8 mouse cellular contexts compared by ENCODE assay signal in the genomic region with DNA sequence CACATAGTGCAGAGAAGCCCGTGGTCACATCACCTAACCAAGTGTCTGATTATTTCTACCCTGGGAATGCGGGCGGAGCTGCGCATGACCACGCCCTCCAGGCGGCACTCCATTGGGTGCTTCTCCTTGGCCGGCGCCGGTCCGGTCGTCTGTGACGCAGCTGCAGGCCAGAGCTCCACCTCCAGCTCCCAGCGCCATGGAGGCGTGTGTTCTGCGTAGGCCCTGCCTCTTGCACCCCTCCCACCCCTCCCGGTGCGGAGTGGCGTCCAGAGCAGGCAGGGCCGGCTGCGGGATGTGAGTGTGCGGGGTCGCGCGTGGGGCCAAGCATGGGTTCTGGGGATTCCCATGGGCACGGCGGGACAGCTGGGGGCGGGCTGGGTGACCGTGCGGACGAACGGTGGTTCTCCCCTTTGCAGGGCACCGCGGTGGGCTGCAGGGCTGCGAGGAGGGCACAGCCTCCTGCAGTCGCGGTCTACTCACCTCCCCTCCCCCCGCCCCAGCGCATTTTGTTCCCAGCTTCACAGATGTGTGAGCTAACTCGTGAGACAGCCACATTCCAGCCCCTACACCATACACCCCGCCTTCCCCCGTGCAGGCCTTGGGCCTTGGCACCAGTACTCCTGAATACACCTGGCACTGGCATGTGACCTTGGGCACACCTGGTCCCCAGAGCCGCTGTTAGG. TPM values are rescaled to one million over a fixed set of nuclear protein-coding genes. Genes with fewer than 3 reads are reported as not detected.
DNase-seq lines count a peak whose midpoint lies in the region; ATAC-seq and TF ChIP-seq lines count a peak whose summit lies in the region.

A gene (plus strand): TSS at position 112 of the 683 bp plus-strand sequence.

- DNase-seq in ZHBTc4 (ENCODE audit: low read depth, low spot score), result peak; percentile 97
- peak; percentile 95 for DNase-seq in gastrocnemius, adult 2 months
- peak; percentile 95 for DNase-seq in hindbrain, postnatal 0 days (ENCODE audit: low spot score)
- DNase-seq in left cerebral cortex, adult 2 months (ENCODE audit: extremely low spot score in 1 of 2, low spot score in 2 of 2), result peak; percentile 90 to 93
- peak; percentile 89 to 92 for DNase-seq in right cerebral cortex, adult 2 months (ENCODE audit: low spot score in 2 of 2)
- peak; percentile 91 for DNase-seq in urinary bladder, postnatal 14 days (ENCODE audit: low spot score)

- H3K4me3 ChIP-seq in gastrocnemius, adult 2 months, result peak within 1 kb of the TSS; percentile 88
- H3K4me3 ChIP-seq in hindbrain, postnatal 0 days (ENCODE audit: low read length), result peak within 1 kb of the TSS; percentile 54
- peak within 1 kb of the TSS; percentile 80 for H3K4me3 ChIP-seq in left cerebral cortex, adult 2 months

- WGBS in hindbrain, postnatal 0 days, result under 1% methylated on average over 37 of the region's 42 CpGs

- ATAC-seq in common myeloid progenitor, adult 5-6 weeks (replicated peaks; ENCODE audit: low read depth, poor library complexity, severe bottlenecking), result peak; percentile 95
- peak; percentile 89 for ATAC-seq in hindbrain, postnatal 0 days
- peak; percentile 98 for ATAC-seq in megakaryocyte, adult 5-6 weeks (ENCODE audit: poor library complexity, severe bottlenecking)

- no peaks in the 10 kb centered on the region for H3K36me3 ChIP-seq in hindbrain, postnatal 0 days (ENCODE audit: insufficient read depth, low read length)

- H3K4me2 ChIP-seq in hindbrain, postnatal 0 days (ENCODE audit: low read depth, low read length), result peak within 1 kb of the TSS; percentile 91

- H3K27ac ChIP-seq in gastrocnemius, adult 2 months, result peak within 1 kb of the TSS; percentile 83
- peak within 1 kb of the TSS; percentile 88 for H3K27ac ChIP-seq in hindbrain, postnatal 0 days
- H3K27ac ChIP-seq in left cerebral cortex, adult 2 months, result peak within 1 kb of the TSS; percentile 97

- no peaks in the 10 kb centered on the region for H3K27me3 ChIP-seq in hindbrain, postnatal 0 days (ENCODE audit: insufficient read depth, low read length)

- intact Hi-C loops in gastrocnemius, adult 2 months (cut with DNase I), result no loop called here
- intact Hi-C loops in left cerebral cortex, adult 2 months (cut with DNase I), result no loop called here

- no peak for TF ChIP-seq CTCF in gastrocnemius, adult 2 months (IDR thresholded peaks at IDR 0.05)
- TF ChIP-seq CTCF in hindbrain, postnatal 0 days (IDR thresholded peaks at IDR 0.05; ENCODE audit: low read depth), result no peak; the same call in 1 of the 2 replicates
- TF ChIP-seq CTCF in left cerebral cortex, adult 2 months (IDR thresholded peaks at IDR 0.05), result no peak

- H3K4me1 ChIP-seq in hindbrain, postnatal 0 days (ENCODE audit: insufficient read depth, low read length), result peaks cover 54% of the 10 kb centered on the region

- peak within 1 kb of the TSS; percentile 76 for H3K9ac ChIP-seq in hindbrain, postnatal 0 days (replicated peaks; ENCODE audit: low read length)

- H3K9me3 ChIP-seq in hindbrain, postnatal 0 days (ENCODE audit: low read length), result no peaks in the 10 kb centered on the region

RNA-seq across cellular contexts. Expression of the gene that starts here (rescaled TPM):
- total RNA-seq in common myeloid progenitor, adult 5-6 weeks (2017), result 1.7 and 3.7 TPM in 2 replicates
- total RNA-seq in gastrocnemius, adult 2 months (2021), result 1 to 10 TPM; 5.1 to 6.5 TPM
- total RNA-seq in hindbrain, postnatal 0 days (2014; rRNA removed), result 100 and 111 TPM in 2 replicates
- polyA plus RNA-seq in hindbrain, postnatal 0 days (2015; fragmentation: Nextera tagmentation; extraction: Ambion mirVana), result 50.1 and 50.7 TPM in 2 replicates
- total RNA-seq in left cerebral cortex, adult 2 months (2021), result 100 to 1,000 TPM; 174 to 176 TPM
- total RNA-seq in megakaryocyte, adult 5-6 weeks (2015), result 0.27 and 0.80 TPM in 2 replicates
- total RNA-seq in megakaryocyte, adult 5-6 weeks (2017), result 0.16 and 0.37 TPM in 2 replicates

Comparison
In these comparisons a context has a peak if more than half of its experiments do, and no peak if none do; other contexts are left out.
1. Peak in every context shown above with its lines: DNase-seq, ATAC-seq, H3K4me3 ChIP-seq and H3K27ac ChIP-seq.
2. RNA of the gene that starts here (total RNA-seq): 174 to 176 TPM in left cerebral cortex, adult 2 months and 100 to 111 TPM in hindbrain, postnatal 0 days; 5.1 to 6.5 TPM in gastrocnemius, adult 2 months, 1.7 to 3.7 TPM in common myeloid progenitor, adult 5-6 weeks and 0.16 to 0.80 TPM in megakaryocyte, adult 5-6 weeks; every median in the first group is over 10 times any median in the second.
3. Peak in ATAC-seq in megakaryocyte, adult 5-6 weeks; RNA of the gene not detected or under 1 TPM.